Mouse (Mus musculus): ENCODE measurements at regions not wholly inside any gene's neighbourhood (a gene's known extent, or its start where the extent isn't known, plus 50 kb on each side); places are given as distances from the start of the nearest gene placed in this dataset.

GRCm38 (mm10) chr1:77824716-77825387 lies 310.0 kb upstream of the Epha4 start:
- ATAC-seq (ENCODE audit: low FRiP score): no peak
- Histone ChIP-seq H3K27ac (peak overlapping the region; percentile 58; the same call in 1 of the 2 replicates), H3K4me2 (peak overlapping the region; percentile 28), H3K36me3 (no peaks in the 10 kb centered on the region), H3K27me3 (no peaks in the 10 kb centered on the region), H3K4me3 (no peak overlapping the region), H3K4me1 (replicated peaks) (peaks cover 17% of the 10 kb centered on the region), H3K9me3 (no peaks in the 10 kb centered on the region), H3K9ac (no peak overlapping the region)
- WGBS: 40% methylated on average over 5 of the region's 5 CpGs

GRCm38 (mm10) chr1:77823801-77824687 lies 309.2 kb upstream of the Epha4 start:
- no peaks in the 10 kb centered on the region for H3K27me3 ChIP-seq
- peak overlapping the region; percentile 58 for H3K27ac ChIP-seq
- H3K4me1 ChIP-seq (replicated peaks): peaks cover 17% of the 10 kb centered on the region
- no peak overlapping the region for H3K4me3 ChIP-seq
- 21% methylated on average over 10 of the region's 10 CpGs for WGBS
- H3K9ac ChIP-seq: peak overlapping the region; percentile 58
- H3K9me3 ChIP-seq: no peaks in the 10 kb centered on the region
- no peaks in the 10 kb centered on the region for H3K36me3 ChIP-seq
- ATAC-seq (ENCODE audit: low FRiP score): peak; percentile 59; the same call in 1 of the 2 replicates
- peak overlapping the region; percentile 28 for H3K4me2 ChIP-seq

- H3K9me3 ChIP-seq: no peaks in the 10 kb centered on the region
- H3K36me3 ChIP-seq: no peaks in the 10 kb centered on the region
- no peak overlapping the region for H3K9ac ChIP-seq
- peaks cover 17% of the 10 kb centered on the region for H3K4me1 ChIP-seq (replicated peaks)
- ATAC-seq (ENCODE audit: low FRiP score): no peak
- no peak overlapping the region for H3K27ac ChIP-seq
- H3K4me3 ChIP-seq: no peak overlapping the region
- 87% methylated on average over 2 of the region's 2 CpGs for WGBS
- H3K27me3 ChIP-seq: no peaks in the 10 kb centered on the region
- H3K4me2 ChIP-seq: no peak overlapping the region
Observed at GRCm38 (mm10) chr1:77820101-77820500, 305.2 kb upstream of the Epha4 start.

GRCm38 (mm10) chr1:77815451-77815850 lies 300.6 kb upstream of the Epha4 start:
- Histone ChIP-seq H3K9me3 (no peaks in the 10 kb centered on the region), H3K36me3 (no peaks in the 10 kb centered on the region), H3K4me2 (no peak overlapping the region), H3K27ac (no peak overlapping the region), H3K27me3 (no peaks in the 10 kb centered on the region), H3K4me3 (no peak overlapping the region), H3K4me1 (replicated peaks) (peaks cover 6% of the 10 kb centered on the region), H3K9ac (no peak overlapping the region)
- WGBS: 92% methylated on average over 4 of the region's 4 CpGs
- ATAC-seq (ENCODE audit: low FRiP score): no peak

GRCm38 (mm10) chr1:77811573-77811972 lies 296.7 kb upstream of the Epha4 start:
- H3K4me3 ChIP-seq: no peak overlapping the region
- no peaks in the 10 kb centered on the region for H3K9me3 ChIP-seq
- H3K4me1 ChIP-seq (replicated peaks): peaks cover 6% of the 10 kb centered on the region
- H3K27ac ChIP-seq: no peak overlapping the region
- no peaks in the 10 kb centered on the region for H3K36me3 ChIP-seq
- no peak overlapping the region for H3K9ac ChIP-seq
- H3K27me3 ChIP-seq: no peaks in the 10 kb centered on the region
- no peak for ATAC-seq (ENCODE audit: low FRiP score)
- H3K4me2 ChIP-seq: no peak overlapping the region

- Histone ChIP-seq H3K9ac (no peak overlapping the region), H3K27ac (no peak overlapping the region), H3K9me3 (no peaks in the 10 kb centered on the region), H3K27me3 (no peaks in the 10 kb centered on the region), H3K4me3 (no peak overlapping the region), H3K4me1 (replicated peaks) (no peaks in the 10 kb centered on the region), H3K4me2 (no peak overlapping the region), H3K36me3 (no peaks in the 10 kb centered on the region)
- ATAC-seq (ENCODE audit: low FRiP score): no peak
- WGBS: 82% methylated on average over 6 of the region's 6 CpGs
Observed at GRCm38 (mm10) chr1:77790974-77791373, 276.1 kb upstream of the Epha4 start.

- no peaks in the 10 kb centered on the region for H3K4me1 ChIP-seq (replicated peaks)
- H3K4me2 ChIP-seq: no peak overlapping the region
- ATAC-seq (ENCODE audit: low FRiP score): no peak
- no peaks in the 10 kb centered on the region for H3K36me3 ChIP-seq
- H3K9ac ChIP-seq: no peak overlapping the region
- WGBS: 84% methylated on average over 3 of the region's 3 CpGs
- H3K27ac ChIP-seq: no peak overlapping the region
- H3K9me3 ChIP-seq: 0 out of 2 replicates have a peak, but pooled peaks cover 4% of the 10 kb centered on the region
- H3K4me3 ChIP-seq: no peak overlapping the region
- H3K27me3 ChIP-seq: no peaks in the 10 kb centered on the region
Observed at GRCm38 (mm10) chr1:77754326-77754725, 239.4 kb upstream of the Epha4 start.

- Histone ChIP-seq H3K9me3 (no peaks in the 10 kb centered on the region), H3K4me1 (replicated peaks) (peaks cover 9% of the 10 kb centered on the region), H3K27me3 (no peaks in the 10 kb centered on the region), H3K9ac (no peak overlapping the region), H3K27ac (0 out of 2 replicates have a peak overlapping the region, but pooled peaks have one; percentile 2), H3K4me3 (no peak overlapping the region), H3K4me2 (no peak overlapping the region), H3K36me3 (no peaks in the 10 kb centered on the region)
- 43% methylated on average over 2 of the region's 2 CpGs for WGBS
- ATAC-seq (ENCODE audit: low FRiP score): no peak; the same call in 1 of the 2 replicates
Observed at GRCm38 (mm10) chr1:77748483-77749465, 233.9 kb upstream of the Epha4 start.

- Histone ChIP-seq H3K4me2 (no peak overlapping the region), H3K9ac (no peak overlapping the region), H3K9me3 (no peaks in the 10 kb centered on the region), H3K4me1 (replicated peaks) (0 out of 2 replicates have a peak, but pooled peaks cover 6% of the 10 kb centered on the region), H3K36me3 (no peaks in the 10 kb centered on the region), H3K4me3 (no peak overlapping the region), H3K27me3 (no peaks in the 10 kb centered on the region), H3K27ac (no peak overlapping the region)
- no peak for ATAC-seq (ENCODE audit: low FRiP score)
- 73% methylated on average over 10 of the region's 10 CpGs for WGBS
Observed at GRCm38 (mm10) chr1:77732099-77732498, 217.2 kb upstream of the Epha4 start.

GRCm38 (mm10) chr1:77727561-77727960 lies 212.7 kb upstream of the Epha4 start:
- 94% methylated on average over 2 of the region's 2 CpGs for WGBS
- H3K9me3 ChIP-seq: no peaks in the 10 kb centered on the region
- ATAC-seq (ENCODE audit: low FRiP score): no peak
- peaks cover 4% of the 10 kb centered on the region; the same call in 1 of the 2 replicates for H3K4me1 ChIP-seq (replicated peaks)
- no peak overlapping the region for H3K27ac ChIP-seq
- no peaks in the 10 kb centered on the region for H3K27me3 ChIP-seq
- H3K36me3 ChIP-seq: no peaks in the 10 kb centered on the region
- no peak overlapping the region for H3K9ac ChIP-seq
- H3K4me3 ChIP-seq: no peak overlapping the region
- no peak overlapping the region for H3K4me2 ChIP-seq

- Histone ChIP-seq H3K4me3 (no peak overlapping the region), H3K27ac (no peak overlapping the region), H3K9ac (no peak overlapping the region), H3K4me1 (replicated peaks) (peaks cover 8% of the 10 kb centered on the region), H3K4me2 (no peak overlapping the region), H3K9me3 (no peaks in the 10 kb centered on the region), H3K36me3 (no peaks in the 10 kb centered on the region), H3K27me3 (no peaks in the 10 kb centered on the region)
- WGBS: 90% methylated on average over 8 of the region's 8 CpGs
- no peak for ATAC-seq (ENCODE audit: low FRiP score)
Observed at GRCm38 (mm10) chr1:77723246-77723645, 208.4 kb upstream of the Epha4 start.

- no peaks in the 10 kb centered on the region for H3K36me3 ChIP-seq
- 84% methylated on average over 1 of the region's 1 CpGs for WGBS
Observed at GRCm38 (mm10) chr1:77720859-77721258, 206.0 kb upstream of the Epha4 start.

More at GRCm38 (mm10) chr1:77720859-77721258, 206.0 kb upstream of the Epha4 start:
- no peaks in the 10 kb centered on the region for H3K27me3 ChIP-seq
- no peaks in the 10 kb centered on the region for H3K9me3 ChIP-seq
- no peak overlapping the region for H3K27ac ChIP-seq
- ATAC-seq (ENCODE audit: low FRiP score): no peak
- no peak overlapping the region for H3K4me2 ChIP-seq
- no peak overlapping the region for H3K9ac ChIP-seq
- H3K4me1 ChIP-seq (replicated peaks): peaks cover 8% of the 10 kb centered on the region
- H3K4me3 ChIP-seq: no peak overlapping the region

Measured in hindbrain, embryonic 13.5 days (tissue).